Mouse (Mus musculus) E14TG2a.4 (cell line): ENCODE data around the gene Runx2.

ENCODE experiments used
- H3K27me3 ChIP-seq: 2 replicates; pipeline ENCODE4 v1.6.1; 2014; ENCODE audit warnings: low read length, control low read depth; ENCODE audit not compliant: insufficient read depth
- H3K36me3 ChIP-seq: 2 replicates; pipeline ENCODE4 v1.6.1; 2014; ENCODE audit warnings: low read length, control low read depth; ENCODE audit not compliant: insufficient read depth
- H3K4me1 ChIP-seq: replicated peaks from 2 replicates; pipeline ENCODE4 v1.6.1; 2014; ENCODE audit warnings: low read depth, low read length, control low read depth
- H3K4me3 ChIP-seq: replicated peaks from 2 replicates; pipeline ENCODE4 v1.5.1; 2014; ENCODE audit warnings: mild to moderate bottlenecking, low read length
- H3K9me3 ChIP-seq: 2 replicates; pipeline ENCODE4 v1.6.1; 2014; ENCODE audit warnings: low read length, control low read depth
- CTCF ChIP-seq: conservative IDR thresholded peaks from 2 replicates; pipeline ENCODE4 v1.5.1; 2014; ENCODE audit warnings: low read length
- NANOG ChIP-seq: IDR thresholded peaks from 2 replicates; pipeline ENCODE4 v1.6.1; 2014; ENCODE audit warnings: borderline replicate concordance, low read length, mixed read lengths
- POU5F1 ChIP-seq: IDR thresholded peaks from 2 replicates; pipeline ENCODE4 v1.6.1; 2014; ENCODE audit warnings: low read length, borderline replicate concordance

Gene Runx2

DNA sequence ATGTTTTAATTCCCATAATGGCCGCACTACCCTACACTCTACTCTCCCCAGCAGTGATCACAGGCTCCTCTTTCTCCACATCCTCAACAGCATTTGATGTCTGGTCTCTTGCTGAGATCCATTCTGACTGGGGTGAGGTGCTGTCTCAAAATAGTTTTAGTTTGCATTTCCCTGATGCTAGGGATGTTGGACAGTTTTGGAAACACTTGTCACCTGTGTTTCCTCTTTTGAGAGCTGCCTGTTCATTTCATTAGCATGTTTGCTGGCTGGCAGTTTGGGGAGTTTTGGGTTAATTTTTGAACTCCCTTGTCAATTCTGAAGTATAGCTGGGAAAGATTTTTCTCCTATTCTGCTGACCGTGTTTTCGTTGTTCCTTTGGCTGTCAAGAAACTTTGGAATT lies 340.3 kb downstream of the Runx2 start:
- TF ChIP-seq POU5F1 (no peak), NANOG (no peak), CTCF (no peak)
- peaks cover 40% of the 10 kb centered on the region for H3K9me3 ChIP-seq
- no peak overlapping the region for H3K4me3 ChIP-seq
- H3K4me1 ChIP-seq, result peaks cover 24% of the 10 kb centered on the region
- H3K36me3 ChIP-seq, result 0 out of 2 replicates have a peak, but pooled peaks cover 4% of the 10 kb centered on the region
- peaks cover 4% of the 10 kb centered on the region; the same call in 1 of the 2 replicates for H3K27me3 ChIP-seq

DNA sequence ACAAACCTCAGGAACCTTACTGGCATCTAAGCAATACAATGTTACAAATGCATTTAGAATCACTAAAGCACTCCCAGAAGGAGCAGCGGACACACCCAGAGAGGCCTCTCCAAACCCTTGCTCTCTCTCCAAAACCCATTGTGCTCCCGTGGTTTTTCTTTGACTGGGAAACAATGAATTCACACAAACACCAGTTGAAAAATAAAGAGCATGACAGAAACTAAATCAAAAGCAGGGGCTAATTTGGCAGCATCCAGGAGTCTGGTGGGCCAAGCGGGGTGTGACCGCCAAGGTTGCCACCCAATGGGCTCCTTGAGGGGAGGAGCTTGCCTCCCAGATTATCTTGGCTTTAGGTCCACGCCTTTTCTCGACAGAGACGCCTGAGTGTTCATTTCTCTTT lies 341.9 kb downstream of the Runx2 start:
- TF ChIP-seq CTCF (no peak), NANOG (peak; percentile 67; the same call in 1 of the 2 replicates), POU5F1 (no peak)

GRCm38 (mm10) chr17:44463679-44464078 lies 350.9 kb downstream of the Runx2 start:
- Histone ChIP-seq H3K9me3 (no peaks in the 10 kb centered on the region), H3K27me3 (no peaks in the 10 kb centered on the region), H3K4me3 (no peak overlapping the region), H3K36me3 (no peaks in the 10 kb centered on the region), H3K4me1 (no peaks in the 10 kb centered on the region)
- no peak for TF ChIP-seq CTCF
- no peak for TF ChIP-seq POU5F1

More for the DNA sequence above, 341.9 kb downstream of the Runx2 start:
- Histone ChIP-seq H3K36me3 (0 out of 2 replicates have a peak, but pooled peaks cover 4% of the 10 kb centered on the region), H3K4me3 (0 out of 2 replicates have a peak overlapping the region, but pooled peaks have one; percentile 20), H3K4me1 (peaks cover 24% of the 10 kb centered on the region), H3K27me3 (peaks cover 4% of the 10 kb centered on the region; the same call in 1 of the 2 replicates), H3K9me3 (peaks cover 41% of the 10 kb centered on the region)

GRCm38 (mm10) chr17:44460156-44460555 lies 354.4 kb downstream of the Runx2 start:
- H3K9me3 ChIP-seq, result no peaks in the 10 kb centered on the region
- TF ChIP-seq CTCF (no peak), NANOG (no peak), POU5F1 (no peak)
- 0 out of 2 replicates have a peak, but pooled peaks cover 3% of the 10 kb centered on the region for H3K27me3 ChIP-seq
- H3K4me1 ChIP-seq, result no peaks in the 10 kb centered on the region
- no peaks in the 10 kb centered on the region for H3K36me3 ChIP-seq
- H3K4me3 ChIP-seq, result no peak overlapping the region

- H3K4me1 ChIP-seq, result no peaks in the 10 kb centered on the region
Observed at GRCm38 (mm10) chr17:44459029-44459428, 355.6 kb downstream of the Runx2 start.

DNA sequence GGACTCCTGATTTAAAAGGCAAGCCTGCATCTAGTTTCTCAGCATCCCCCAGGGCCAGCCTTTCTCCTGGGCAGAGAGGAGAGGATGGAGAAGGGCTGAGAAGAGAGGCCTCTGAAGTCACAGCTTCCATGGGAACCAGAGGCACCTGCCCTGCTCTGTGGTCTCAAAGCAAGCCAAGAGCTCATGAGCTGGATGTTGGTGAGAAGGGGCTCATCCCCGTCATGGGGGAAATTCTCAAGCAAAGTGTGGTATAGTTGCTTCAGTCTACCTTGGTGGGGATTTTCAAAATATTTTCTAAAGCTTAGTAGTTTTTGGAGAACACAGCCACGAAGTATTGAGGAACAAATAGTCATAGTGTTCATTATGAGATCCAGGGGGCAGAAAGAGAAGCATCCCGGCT lies 357.9 kb downstream of the Runx2 start:
- H3K36me3 ChIP-seq, result no peaks in the 10 kb centered on the region
- H3K4me3 ChIP-seq, result no peak overlapping the region
- no peaks in the 10 kb centered on the region for H3K4me1 ChIP-seq
- H3K27me3 ChIP-seq, result 0 out of 2 replicates have a peak, but pooled peaks cover 5% of the 10 kb centered on the region
- H3K9me3 ChIP-seq, result peaks cover 14% of the 10 kb centered on the region
- TF ChIP-seq NANOG (no peak), CTCF (no peak), POU5F1 (no peak)

More at GRCm38 (mm10) chr17:44459029-44459428, 355.6 kb downstream of the Runx2 start:
- Histone ChIP-seq H3K36me3 (no peaks in the 10 kb centered on the region), H3K9me3 (peaks cover 11% of the 10 kb centered on the region), H3K27me3 (0 out of 2 replicates have a peak, but pooled peaks cover 5% of the 10 kb centered on the region), H3K4me3 (no peak overlapping the region)
- no peak for TF ChIP-seq POU5F1
- TF ChIP-seq NANOG, result no peak

GRCm38 (mm10) chr17:44455681-44456600 lies 358.7 kb downstream of the Runx2 start:
- no peaks in the 10 kb centered on the region for H3K36me3 ChIP-seq
- H3K4me1 ChIP-seq, result no peaks in the 10 kb centered on the region
- peaks cover 14% of the 10 kb centered on the region for H3K9me3 ChIP-seq
- no peak overlapping the region for H3K4me3 ChIP-seq
- 0 out of 2 replicates have a peak, but pooled peaks cover 5% of the 10 kb centered on the region for H3K27me3 ChIP-seq
- TF ChIP-seq POU5F1 (no peak), CTCF (peak; percentile 39; the same call in 1 of the 2 replicates)

DNA sequence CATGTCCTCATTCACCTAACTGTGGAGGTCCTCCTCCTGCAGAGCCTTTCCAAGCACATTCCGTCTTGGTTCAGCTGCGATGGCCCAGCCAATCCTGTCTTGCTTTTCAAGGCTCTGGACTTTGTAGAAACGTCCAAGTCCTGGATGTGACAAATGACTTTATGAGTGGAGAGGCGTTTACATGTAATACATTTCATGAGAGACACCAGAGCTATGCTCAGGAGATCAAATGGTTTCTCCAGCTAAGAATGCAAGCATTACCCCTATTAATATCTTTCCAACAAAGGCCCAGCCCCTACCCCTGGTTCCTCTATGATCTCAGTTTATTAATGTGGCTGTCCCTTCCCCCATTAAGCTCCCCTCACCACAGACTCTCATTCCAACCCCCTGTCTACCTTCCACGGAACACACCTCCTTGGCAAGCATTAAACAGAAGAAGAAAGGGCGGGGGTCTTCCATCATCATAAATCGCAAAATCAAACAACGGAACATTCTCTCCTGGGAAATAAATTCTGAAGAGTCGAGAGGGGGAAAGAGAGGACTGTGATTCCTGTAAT lies 364.6 kb downstream of the Runx2 start:
- Histone ChIP-seq H3K36me3 (no peaks in the 10 kb centered on the region), H3K9me3 (peaks cover 18% of the 10 kb centered on the region), H3K4me3 (no peak overlapping the region), H3K27me3 (0 out of 2 replicates have a peak, but pooled peaks cover under 1% of the 10 kb centered on the region), H3K4me1 (no peaks in the 10 kb centered on the region)
- TF ChIP-seq POU5F1, result no peak
- no peak for TF ChIP-seq NANOG
- no peak for TF ChIP-seq CTCF
